Mouse (Mus musculus) heart, adult 10 weeks (tissue): ENCODE measurements around the gene Olfr1436. TPM values are rescaled to one million over a fixed set of nuclear protein-coding genes. Genes with fewer than 3 reads are reported as not detected.

Experiments
- polyA plus RNA-seq: library from polyadenylated mRNA; stranded (reverse); fragments of 350-450 nt; fragmentation: Illumina TruSeq; extraction: RNeasy Lipid Tissue Mini Kit (QIAGEN cat#74804); gene quantifications from one replicate; pipeline ENCODE4 v1.2.3, GENCODE M21; 2014; ENCODE audit warnings: low read depth, low replicate concordance

Gene Olfr1436
- not detected for polyA plus RNA-seq

GRCm38 (mm10) chr19:12299030-12299429 lies at the start of gene Olfr1436:
TSS of gene Olfr1436 (minus strand) at chr19:12299130.

DNA sequence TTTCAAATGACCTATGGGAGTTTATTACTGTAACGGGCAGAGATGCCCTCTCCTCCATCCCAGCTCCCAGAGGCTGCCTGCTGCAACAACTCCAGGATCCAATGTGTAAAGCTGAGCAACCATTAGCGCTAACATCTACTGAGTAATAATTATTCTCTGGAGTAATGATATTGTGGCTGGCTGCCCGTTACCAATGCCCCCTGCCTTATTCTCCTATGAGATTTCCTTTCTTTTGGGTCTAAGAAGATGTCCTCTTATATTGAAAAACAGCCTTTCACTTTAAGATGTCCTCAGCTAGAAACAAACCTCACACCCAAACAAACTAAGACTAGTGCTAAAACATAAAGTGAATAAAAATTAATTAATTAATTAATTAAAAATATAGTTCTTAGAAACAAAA lies 36.9 kb upstream of the Olfr1436 start, which contains the start of gene Olfr1438-ps1:
Olfr1438-ps1 (minus strand) TSS at position 101 of the 400 bp plus-strand sequence.

GRCm38 (mm10) chr19:12325001-12325400 lies 26.1 kb upstream of the Olfr1436 start, which contains the start of gene Olfr1437:
TSS of gene Olfr1437 (minus strand) at chr19:12325101.

GRCm38 (mm10) chr19:12279554-12279953 lies 19.4 kb downstream of the Olfr1436 start, which contains the start of gene Olfr1434:
TSS of gene Olfr1434 (plus strand) at chr19:12279854.

DNA sequence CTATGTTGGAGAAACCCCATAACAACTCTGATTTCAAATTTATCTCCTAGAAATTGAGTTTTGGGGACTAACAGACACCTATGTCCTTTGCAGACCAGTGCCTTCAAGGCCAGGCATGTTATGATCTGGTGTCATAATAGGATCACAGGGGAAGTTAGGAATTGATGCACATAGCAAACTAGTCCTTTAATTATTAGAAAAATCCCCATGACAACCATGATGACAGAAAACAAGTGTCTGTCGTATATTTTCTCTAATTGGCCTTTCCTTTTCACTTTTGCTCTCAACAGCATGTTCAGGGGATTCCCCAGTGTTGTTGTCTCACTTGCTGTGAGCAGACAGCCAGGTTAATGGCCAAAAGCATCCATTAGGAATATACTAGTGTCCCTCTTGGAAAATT lies 38.2 kb downstream of the Olfr1436 start, which contains the start of gene Olfr235:
Olfr235 (plus strand) TSS at position 301 of the 400 bp plus-strand sequence.

Other genes with a start within 250 kb of the Olfr1436 start
- not detected for gene Olfr1424, start 236.4 kb downstream of the Olfr1436 start, polyA plus RNA-seq
- not detected for gene Olfr1425, start 221.4 kb downstream of the Olfr1436 start, polyA plus RNA-seq
- gene Olfr1426, start 207.1 kb downstream of the Olfr1436 start, polyA plus RNA-seq, result not detected
- not detected for gene Olfr1427, start 195.8 kb downstream of the Olfr1436 start, polyA plus RNA-seq
- not detected for gene Olfr1428, start 183.2 kb downstream of the Olfr1436 start, polyA plus RNA-seq
- not detected for gene Olfr76, start 175.9 kb downstream of the Olfr1436 start, polyA plus RNA-seq
- gene Olfr1555-ps1, start 129.0 kb downstream of the Olfr1436 start, polyA plus RNA-seq, result not detected
- not detected for gene Olfr1431, start 98.5 kb downstream of the Olfr1436 start, polyA plus RNA-seq
- gene Olfr1432, start 66.5 kb downstream of the Olfr1436 start, polyA plus RNA-seq, result not detected
- not detected for gene Olfr262, start 57.5 kb downstream of the Olfr1436 start, polyA plus RNA-seq
- gene Olfr235, start 38.1 kb downstream of the Olfr1436 start, polyA plus RNA-seq, result not detected
- not detected for gene Olfr1434, start 19.3 kb downstream of the Olfr1436 start, polyA plus RNA-seq
- not detected for gene Olfr1437, start 26.0 kb upstream of the Olfr1436 start, polyA plus RNA-seq
- gene Olfr1438-ps1, start 36.8 kb upstream of the Olfr1436 start, polyA plus RNA-seq, result not detected
- gene Olfr1440, start 88.1 kb upstream of the Olfr1436 start, polyA plus RNA-seq, result not detected
- gene Olfr1441, start 118.3 kb upstream of the Olfr1436 start, polyA plus RNA-seq, result not detected
- not detected for gene Pfpl, start 128.8 kb upstream of the Olfr1436 start, polyA plus RNA-seq
- 3.8 TPM for gene Mpeg1, start 161.6 kb upstream of the Olfr1436 start, polyA plus RNA-seq
- gene Dtx4, start 202.3 kb upstream of the Olfr1436 start, polyA plus RNA-seq, result 5.4 TPM
- gene Fam111a, start 246.6 kb upstream of the Olfr1436 start, polyA plus RNA-seq, result 5.0 TPM